Mouse (Mus musculus) myocyte (in vitro differentiated cells): ENCODE measurements at regions not wholly inside any gene's neighbourhood (a gene's known extent, or its start where the extent isn't known, plus 50 kb on each side); places are given as distances from the start of the nearest gene placed in this dataset.
"Not testable (repeated sequence)": the region's sequence is repeated elsewhere in the genome, so short reads cannot be mapped to it uniquely, and the experiment has no call there.

Experiments used
- H3K27me3 ChIP-seq: one replicate; pipeline ENCODE4 v1.6.1; 2011; ENCODE audit not compliant: control insufficient read depth, insufficient read depth, insufficient read length
- H3K36me3 ChIP-seq: one replicate; pipeline ENCODE4 v1.6.1; 2011; ENCODE audit not compliant: control insufficient read depth, insufficient read depth
- H3K4me2 ChIP-seq: one replicate; pipeline ENCODE4 v1.6.1; 2011; ENCODE audit warnings: low read depth, control low read depth
- H3K4me3 ChIP-seq: one replicate; pipeline ENCODE4 v1.5.1; 2011; ENCODE audit warnings: mild to moderate bottlenecking, control low read depth, moderate library complexity
- H3K79me2 ChIP-seq: one replicate; pipeline ENCODE4 v1.6.1; 2011; ENCODE audit not compliant: control insufficient read depth, insufficient read depth
- H3ac ChIP-seq: one replicate; pipeline ENCODE4 v1.6.1; 2011; ENCODE audit not compliant: control insufficient read depth, insufficient read length
- CEBPB ChIP-seq: IDR thresholded peaks from 2 replicates; pipeline ENCODE4 v1.6.1; 2011; ENCODE audit warnings: mild to moderate bottlenecking, moderate library complexity; ENCODE audit not compliant: poor library complexity, insufficient read depth, severe bottlenecking
- E2F4 ChIP-seq: IDR thresholded peaks from one replicate; pipeline ENCODE4 v1.6.1; 2011; ENCODE audit warnings: mild to moderate bottlenecking, control low read depth, moderate library complexity; ENCODE audit not compliant: insufficient read depth
- MAX ChIP-seq: IDR thresholded peaks from one replicate; pipeline ENCODE4 v1.6.1; 2011; ENCODE audit warnings: low read depth, mild to moderate bottlenecking, control low read depth
- MYOD1 ChIP-seq, 3 experiments: IDR thresholded peaks; one replicate each; pipeline ENCODE4 v1.6.1; 2011; ENCODE audit warnings: control low read depth in 2 of 3, low read depth in 2 of 3, mild to moderate bottlenecking in 2 of 3, moderate library complexity in 1 of 3; ENCODE audit not compliant: insufficient read length in 2 of 3, control insufficient read depth in 1 of 3
- MYOG ChIP-seq, 3 experiments: IDR thresholded peaks; one replicate each; pipeline ENCODE4 v1.6.1; 2011; ENCODE audit warnings: control low read depth in 2 of 3, low read depth in 2 of 3, mild to moderate bottlenecking in 2 of 3; ENCODE audit not compliant: insufficient read length in 2 of 3, control insufficient read depth in 1 of 3, insufficient read depth in 1 of 3
- POLR2A ChIP-seq: IDR thresholded peaks from one replicate; pipeline ENCODE4 v1.6.1; 2011; ENCODE audit warnings: low read depth, mild to moderate bottlenecking, control low read depth, moderate library complexity; ENCODE audit not compliant: insufficient read length
- POLR2AphosphoS2 ChIP-seq: IDR thresholded peaks from one replicate; pipeline ENCODE4 v1.6.1; 2011; ENCODE audit warnings: low read depth, control low read depth; ENCODE audit not compliant: insufficient read length
- REST ChIP-seq: IDR thresholded peaks from one replicate; pipeline ENCODE4 v1.6.1; 2011; ENCODE audit warnings: mild to moderate bottlenecking, control low read depth, moderate library complexity; ENCODE audit not compliant: insufficient read depth, insufficient read length
- SRF ChIP-seq: IDR thresholded peaks from one replicate; pipeline ENCODE4 v1.6.1; 2011; ENCODE audit warnings: low read depth; ENCODE audit not compliant: control insufficient read depth, insufficient read length
- TCF12 ChIP-seq: IDR thresholded peaks from one replicate; pipeline ENCODE4 v1.6.1; 2011; ENCODE audit warnings: mild to moderate bottlenecking, control low read depth; ENCODE audit not compliant: poor library complexity, insufficient read depth, severe bottlenecking
- TCF3 ChIP-seq: IDR thresholded peaks from one replicate; pipeline ENCODE4 v1.6.1; 2011; ENCODE audit warnings: low read depth, control low read depth; ENCODE audit not compliant: insufficient read length
- USF1 ChIP-seq: IDR thresholded peaks from one replicate; pipeline ENCODE4 v1.6.1; 2011; ENCODE audit warnings: low read depth, mild to moderate bottlenecking, control low read depth, moderate library complexity

GRCm38 (mm10) chr15:91975606-91976005, 75.4 kb upstream of the Cntn1 start:
- no peak overlapping the region for H3K4me3 ChIP-seq
- H3K79me2 ChIP-seq: no peaks in the 10 kb centered on the region
- H3K36me3 ChIP-seq: no peaks in the 10 kb centered on the region
- no peaks in the 10 kb centered on the region for H3K27me3 ChIP-seq
- TF ChIP-seq REST (no peak), CEBPB (no peak), E2F4 (no peak), USF1 (no peak), SRF (no peak), MYOG (IDR thresholded peaks at IDR 0.05; ENCODE audit: control insufficient read depth in 1 of 3, insufficient read depth in 1 of 3, insufficient read length in 2 of 3, low read depth in 2 of 3) (no peak), POLR2A (no peak), POLR2AphosphoS2 (no peak), MYOD1 (IDR thresholded peaks at IDR 0.05; ENCODE audit: control insufficient read depth in 1 of 3, insufficient read length in 2 of 3, low read depth in 2 of 3) (no peak), TCF3 (no peak), TCF12 (no peak), MAX (no peak)
- no peak overlapping the region for H3K4me2 ChIP-seq
- no peak overlapping the region for H3ac ChIP-seq

- not testable (repeated sequence) for H3ac ChIP-seq, H3K79me2 ChIP-seq, H3K27me3 ChIP-seq, H3K36me3 ChIP-seq, H3K4me3 ChIP-seq, H3K4me2 ChIP-seq
These were observed 67.8 kb upstream of the Cntn1 start for GRCm38 (mm10) chr15:91983186-91983585.

GRCm38 (mm10) chr15:92000086-92000485, 50.9 kb upstream of the Cntn1 start:
- Histone ChIP-seq H3K36me3 (no peaks in the 10 kb centered on the region), H3ac (no peak overlapping the region), H3K79me2 (no peaks in the 10 kb centered on the region), H3K4me2 (no peak overlapping the region), H3K27me3 (no peaks in the 10 kb centered on the region), H3K4me3 (no peak overlapping the region)
- no peak for TF ChIP-seq TCF12
- TF ChIP-seq USF1: no peak
- no peak for TF ChIP-seq SRF
- no peak for TF ChIP-seq MYOG (IDR thresholded peaks at IDR 0.05; ENCODE audit: control insufficient read depth in 1 of 3, insufficient read depth in 1 of 3, insufficient read length in 2 of 3, low read depth in 2 of 3)
- no peak for TF ChIP-seq TCF3
- TF ChIP-seq MAX: no peak
- no peak for TF ChIP-seq CEBPB
- no peak for TF ChIP-seq E2F4
- no peak for TF ChIP-seq POLR2AphosphoS2
- TF ChIP-seq MYOD1 (IDR thresholded peaks at IDR 0.05; ENCODE audit: control insufficient read depth in 1 of 3, insufficient read length in 2 of 3, low read depth in 2 of 3): no peak
- TF ChIP-seq REST: no peak
- TF ChIP-seq POLR2A: no peak
